Mouse (Mus musculus) 3T3-L1 (cell line): ENCODE measurements around the gene Cdk4.
"Not testable (repeated sequence)": the region's sequence is repeated elsewhere in the genome, so short reads cannot be mapped to it uniquely, and the experiment has no call there.

ENCODE experiments used
- DNase-seq: peaks from one replicate; pipeline ENCODE4 v3.0.0-alpha.2; 2015; ENCODE audit warnings: low read depth, low spot score

Cdk4 gene

GRCm38 (mm10) chr10:127056490-127056889 is 6.8 kb upstream of the Cdk4 start:
- no peak for DNase-seq

- peak; percentile 49 for DNase-seq
These were observed 5.2 kb upstream of the Cdk4 start for GRCm38 (mm10) chr10:127058161-127058560.

- no peak for DNase-seq
These were observed 4.6 kb upstream of the Cdk4 start for GRCm38 (mm10) chr10:127058708-127059107.

DNA sequence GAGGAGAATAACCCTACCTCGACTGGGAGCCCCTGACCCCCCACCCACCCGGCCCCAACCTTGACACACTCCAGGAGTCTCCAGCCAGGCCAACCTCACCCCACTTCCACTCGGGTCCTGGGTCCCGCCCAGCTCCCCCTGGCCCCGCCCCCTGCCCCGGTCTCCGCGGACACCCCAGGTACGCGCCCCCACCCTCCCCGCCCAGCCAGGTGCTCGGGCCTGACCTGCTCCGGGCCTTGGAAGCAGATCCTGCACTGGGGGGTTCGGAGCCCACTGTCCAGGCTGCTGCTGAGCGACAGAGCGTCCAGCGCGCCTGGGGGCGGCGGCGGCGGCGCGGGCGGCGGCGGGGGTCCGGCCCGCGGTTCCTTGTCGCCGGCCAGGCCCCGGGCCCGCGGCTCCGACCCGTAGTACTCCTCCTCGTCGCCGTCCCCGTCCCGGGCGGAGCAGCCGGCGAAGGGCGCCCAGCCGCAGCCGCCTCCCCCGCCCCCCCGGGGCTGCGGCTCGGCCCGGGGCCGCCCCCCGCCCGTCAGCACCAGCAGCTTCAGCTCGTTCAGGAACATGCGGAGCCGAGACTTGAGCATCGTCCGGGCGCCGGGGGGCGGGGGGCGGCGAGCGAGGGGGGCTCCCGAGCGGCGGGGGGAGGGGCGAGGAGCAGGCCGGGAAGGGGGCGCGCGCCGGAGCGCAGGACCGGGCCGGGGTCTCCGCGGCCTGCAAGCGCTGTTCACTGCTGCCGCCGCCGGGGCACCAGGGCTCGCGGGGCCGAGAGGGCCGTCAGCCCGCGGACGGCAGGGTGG is 4.0 kb upstream of the Cdk4 start:
- DNase-seq, result no peak

GRCm38 (mm10) chr10:127059968-127060916 is 3.1 kb upstream of the Cdk4 start, which contains the start of gene March9:
Gene March9, minus strand, starts transcription at chr10:127060184.
- DNase-seq, result no peak

DNA sequence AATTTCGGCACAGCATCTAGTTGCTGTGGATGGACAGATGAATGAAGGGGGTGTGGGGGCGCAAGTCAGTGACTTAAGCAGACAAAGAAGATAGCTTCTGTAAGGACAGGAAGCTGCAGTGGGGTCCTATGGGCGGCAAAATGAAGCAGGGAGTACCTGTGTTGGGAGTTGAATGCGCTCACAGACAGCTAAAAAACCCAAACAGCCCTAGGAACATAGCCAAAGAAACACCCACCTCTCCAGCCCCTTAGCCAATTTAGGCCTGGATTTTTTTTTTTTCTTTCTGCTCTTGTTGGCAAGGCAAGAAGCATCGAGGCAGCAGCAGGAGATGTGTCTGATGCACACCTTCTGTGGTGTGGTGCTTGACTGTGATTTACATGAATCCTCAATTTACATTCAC is 2.2 kb upstream of the Cdk4 start:
- DNase-seq, result no peak

DNA sequence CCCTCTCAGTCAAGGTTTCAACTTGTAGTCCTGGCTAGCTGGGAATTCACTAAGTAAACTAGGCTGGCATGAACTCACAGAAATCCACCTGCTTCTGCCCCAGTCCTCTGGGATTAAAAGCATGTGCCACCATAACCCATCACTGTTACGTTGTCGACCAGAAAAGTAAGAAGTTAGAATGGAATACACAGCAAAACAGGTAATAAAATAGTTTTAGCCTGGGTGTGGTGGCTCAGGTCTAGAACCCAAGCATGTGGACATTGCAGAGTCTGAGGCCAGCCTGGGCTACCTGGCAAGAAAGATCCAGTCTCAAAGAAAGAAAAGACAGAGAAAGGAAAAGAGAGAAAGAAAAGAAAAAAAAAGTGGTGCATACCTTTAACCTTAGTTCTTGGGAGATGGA is 1.8 kb upstream of the Cdk4 start:
- DNase-seq, result no peak

DNA sequence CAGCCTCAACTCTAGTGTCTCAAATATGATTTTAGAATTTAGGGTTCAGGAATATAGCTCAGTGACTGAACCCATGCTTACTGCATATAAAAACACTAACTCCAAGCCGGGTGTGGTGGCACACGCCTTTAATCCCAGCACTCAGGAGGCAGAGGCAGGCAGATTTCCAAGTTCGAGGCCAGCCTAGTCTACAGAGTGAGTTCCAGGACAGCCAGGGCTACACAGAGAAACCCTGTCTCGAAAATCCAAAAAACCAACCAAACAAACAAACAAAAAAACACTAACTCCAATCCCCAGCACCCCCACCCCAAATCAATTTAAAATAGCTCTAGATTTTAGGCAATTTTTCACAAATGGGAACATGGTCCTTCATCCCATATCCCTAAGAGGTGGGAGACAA is 1.2 kb upstream of the Cdk4 start:
- not testable (repeated sequence) for DNase-seq

GRCm38 (mm10) chr10:127062503-127062902 is 831 bp upstream of the Cdk4 start:
- peak; percentile 69 for DNase-seq

- DNase-seq, result peak; percentile 45
These were observed 858 bp downstream of the Cdk4 start for GRCm38 (mm10) chr10:127063913-127064870.

- DNase-seq, result no peak
These were observed 2.6 kb downstream of the Cdk4 start for GRCm38 (mm10) chr10:127065981-127066380.

GRCm38 (mm10) chr10:127066519-127067018 is 3.2 kb downstream of the Cdk4 start:
- DNase-seq, result no peak

DNA sequence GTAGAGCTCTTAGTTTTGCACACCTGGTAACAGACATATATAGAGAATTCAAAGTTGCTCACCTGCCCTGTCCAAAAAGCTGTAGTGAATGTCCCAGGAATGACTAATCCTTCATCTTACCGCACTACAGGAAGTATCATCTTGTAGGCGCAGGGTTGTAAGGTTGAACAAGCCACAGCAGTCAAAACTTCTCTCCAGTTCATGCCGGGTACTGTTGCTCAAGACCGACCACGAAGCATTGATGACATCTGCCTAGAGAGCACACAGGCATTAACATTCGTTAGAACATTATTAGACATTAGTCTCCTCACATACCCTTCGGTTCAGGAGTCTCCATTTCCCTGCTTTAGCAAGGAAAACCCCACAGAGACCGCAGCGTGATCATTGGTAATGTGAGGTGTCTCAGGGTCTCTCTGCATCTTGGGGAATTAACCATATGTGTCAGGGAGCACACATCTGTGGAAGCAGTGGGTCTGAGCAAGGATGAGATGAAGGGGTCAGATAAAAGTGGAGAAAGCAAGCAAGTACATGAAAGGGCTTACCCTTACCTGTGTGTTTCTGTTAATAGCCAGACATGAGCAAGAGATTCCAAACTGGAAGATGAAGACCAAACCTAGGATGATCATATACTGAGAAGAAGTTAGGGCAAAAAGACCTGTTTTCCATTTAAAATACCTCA is 5.2 kb downstream of the Cdk4 start:
- DNase-seq, result peak; percentile 45

DNA sequence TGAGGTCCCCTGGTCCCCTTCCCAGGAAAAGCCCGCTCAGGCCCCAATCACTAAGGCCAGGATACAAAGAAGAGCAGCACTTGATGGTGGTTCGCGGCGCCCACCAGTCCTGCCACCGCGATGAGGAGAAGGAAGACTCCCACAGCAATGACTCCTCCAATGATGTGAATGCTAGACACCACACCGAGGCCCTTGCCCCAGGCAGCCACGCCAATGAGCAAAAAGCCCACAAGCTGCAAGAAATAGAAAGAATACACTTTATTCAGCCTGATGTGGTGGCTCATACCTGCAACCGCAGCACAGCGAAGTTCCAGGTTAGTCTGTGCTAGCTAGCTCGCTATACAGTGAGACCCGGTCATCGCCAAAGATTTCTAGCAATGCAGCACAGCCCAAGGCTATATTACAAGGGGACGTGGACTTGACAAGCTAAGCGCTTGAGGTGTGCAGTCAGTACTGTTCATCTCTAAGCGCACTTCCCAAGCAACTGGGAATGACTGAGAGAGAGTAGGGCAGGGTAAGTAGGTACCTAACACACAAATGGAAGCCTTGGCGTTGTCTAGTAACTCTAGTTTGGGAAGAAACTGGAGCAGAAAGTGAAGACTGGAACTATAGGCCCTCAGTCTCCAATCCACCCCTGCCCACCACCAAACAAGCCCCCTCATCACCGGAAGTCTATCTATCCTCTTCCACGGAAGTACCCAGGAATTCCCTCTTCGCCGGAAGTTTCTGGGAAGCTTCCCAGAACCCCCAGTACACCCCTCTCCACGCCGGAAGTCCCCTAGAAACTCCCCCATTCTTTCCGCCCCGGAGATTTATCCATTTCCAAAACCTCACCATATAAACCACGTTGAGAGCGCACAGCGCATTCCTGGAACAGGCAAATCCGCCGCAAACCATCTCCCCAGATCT is 6.2 kb downstream of the Cdk4 start:
- peak; percentile 69 for DNase-seq

GRCm38 (mm10) chr10:127070190-127071121 is 7.1 kb downstream of the Cdk4 start, which contains the start of gene Tspan31:
Gene Tspan31, minus strand, starts transcription at chr10:127070264.
- peak; percentile 99 for DNase-seq

GRCm38 (mm10) chr10:127071203-127071602 is 7.9 kb downstream of the Cdk4 start:
- DNase-seq, result no peak

DNA sequence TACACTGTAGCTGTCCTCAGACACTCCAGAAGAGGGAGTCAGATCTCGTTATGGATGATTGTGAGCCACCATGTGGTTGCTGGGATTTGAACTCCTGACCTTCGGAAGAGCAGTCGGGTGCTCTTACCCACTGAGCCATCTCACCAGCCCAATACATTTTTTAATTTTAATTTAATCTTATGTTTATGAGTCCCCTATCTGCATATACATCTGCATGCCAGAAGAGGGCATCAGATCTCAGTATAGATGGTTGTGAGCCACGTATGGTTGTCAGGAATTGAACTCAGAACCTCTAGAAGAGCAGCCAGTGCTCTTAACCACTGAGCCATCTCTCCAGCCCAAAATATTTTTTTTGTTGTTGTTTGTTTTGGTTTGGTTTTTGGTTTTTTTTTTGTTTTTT is 8.9 kb downstream of the Cdk4 start:
- not testable (repeated sequence) for DNase-seq

DNA sequence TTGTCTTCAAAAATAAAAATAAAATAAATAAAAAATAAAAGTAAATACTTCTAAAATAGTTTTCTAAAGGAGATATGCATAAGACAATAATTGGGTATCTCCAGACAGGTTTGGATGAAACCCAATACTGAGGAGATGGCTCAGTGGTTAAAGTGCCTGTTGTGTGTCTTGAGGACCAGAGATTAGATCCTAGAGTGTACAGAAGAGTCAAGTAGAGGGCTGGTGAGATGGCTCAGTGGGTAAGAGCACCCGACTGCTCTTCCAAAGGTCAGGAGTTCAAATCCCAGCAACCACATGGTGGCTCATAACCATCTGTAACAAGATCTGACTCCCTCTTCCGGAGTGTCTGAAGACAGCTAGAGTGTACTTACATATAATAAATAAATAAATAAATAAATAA is 9.6 kb downstream of the Cdk4 start:
- not testable (repeated sequence) for DNase-seq
